Mouse (Mus musculus) MEL (cell line): Measurements from ENCODE around the gene Ddx49.

ENCODE experiments used
- CTCF ChIP-seq, 3 experiments: IDR thresholded peaks in 2 of 3; conservative IDR thresholded peaks in 1 of 3; 2 replicates each; pipeline ENCODE4 v1.5.1; 2011 to 2012; ENCODE audit warnings: low read length in 3 of 3, low read depth in 2 of 3, mild to moderate bottlenecking in 2 of 3, improper control_type of control experiment in 1 of 3, inconsistent platforms in 1 of 3, mixed read lengths in 1 of 3, moderate library complexity in 1 of 3; ENCODE audit not compliant: control insufficient read depth in 1 of 3, insufficient read depth in 1 of 3, poor library complexity in 1 of 3, severe bottlenecking in 1 of 3
- ELF1 ChIP-seq: IDR thresholded peaks from 2 replicates; pipeline ENCODE4 v1.6.1; 2014; ENCODE audit warnings: low read depth, mild to moderate bottlenecking, inconsistent platforms, low read length, improper control_type of control experiment, moderate library complexity
- EP300 ChIP-seq, 2 experiments: IDR thresholded peaks; 2 replicates each; pipeline ENCODE4 v1.6.1; 2011; ENCODE audit warnings: improper control_type of control experiment in 2 of 2, low read length in 2 of 2, low read depth in 1 of 2, mild to moderate bottlenecking in 1 of 2

DNA sequence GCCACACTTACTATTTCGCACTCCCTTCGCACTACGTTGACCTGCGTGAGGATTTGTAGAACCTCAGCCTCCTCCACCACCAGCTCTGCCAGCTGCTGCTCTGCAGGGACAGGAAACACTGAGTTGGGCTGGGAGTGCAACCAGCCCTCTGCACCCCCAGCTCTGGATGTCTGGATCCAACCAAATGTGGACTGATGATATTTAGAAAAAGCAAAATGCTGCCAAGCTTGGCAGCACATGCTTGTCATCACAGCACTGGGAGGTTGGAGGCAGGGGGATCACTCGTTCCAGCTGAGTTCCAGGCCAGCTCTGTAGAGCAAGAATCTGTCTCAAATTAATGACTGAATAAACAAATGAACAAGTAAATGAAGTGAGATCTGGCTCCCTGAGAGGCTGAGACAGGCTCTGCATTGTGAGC lies 8.3 kb downstream of the Ddx49 start:
- TF ChIP-seq ELF1 (no peak), CTCF (IDR thresholded peaks at IDR 0.05 in 2 of 3, conservative IDR thresholded peaks at IDR 0.05 in 1 of 3; ENCODE audit: control insufficient read depth in 1 of 3, insufficient read depth in 1 of 3, low read depth in 2 of 3, low read length in 3 of 3, poor library complexity in 1 of 3, severe bottlenecking in 1 of 3) (no peak), EP300 (IDR thresholded peaks at IDR 0.05; ENCODE audit: low read depth in 1 of 2, low read length in 2 of 2) (no peak)
